Mouse (Mus musculus) intestine, embryonic 14.5 days (tissue): ENCODE data around the gene Mdga2. TPM values are rescaled to one million over a fixed set of nuclear protein-coding genes. Genes with fewer than 3 reads are reported as not detected.
A peak's percentile ranks its signal among the peaks of the same experiment; 100 is the strongest.

Experiments used
- ATAC-seq: fragments of 200-750 bp; cut with Nextera tagmentation; replicated peaks from 2 replicates; pipeline ENCODE4 v1.8.0; 2017; ENCODE audit warnings: low read depth, moderate number of reproducible peaks, moderate TSS enrichment, moderate library complexity; ENCODE audit not compliant: low FRiP score, low TSS enrichment
- DNase-seq: peaks from one replicate; pipeline ENCODE4 v3.0.0-alpha.2; 2018; ENCODE audit warnings: low spot score
- H3K27ac ChIP-seq: fragments of 300-500 bp; sonication (generic); 2 replicates; pipeline ENCODE4 v1.5.1; 2014; ENCODE audit warnings: low read depth, mild to moderate bottlenecking, control low read depth
- H3K27me3 ChIP-seq: fragments of 300-500 bp; sonication (generic); replicated peaks from 2 replicates; pipeline ENCODE4 v1.6.1; 2014; ENCODE audit warnings: low read length, control low read depth; ENCODE audit not compliant: control insufficient read depth, insufficient read depth
- H3K36me3 ChIP-seq: fragments of 300-500 bp; sonication (generic); 2 replicates; pipeline ENCODE4 v1.6.1; 2014; ENCODE audit warnings: low read length, control low read depth; ENCODE audit not compliant: control insufficient read depth, insufficient read depth
- H3K4me1 ChIP-seq: fragments of 300-500 bp; sonication (generic); replicated peaks from 2 replicates; pipeline ENCODE4 v1.6.1; 2014; ENCODE audit warnings: low read length, control low read depth, mixed read lengths; ENCODE audit not compliant: control insufficient read depth, insufficient read depth
- H3K4me2 ChIP-seq: fragments of 300-500 bp; sonication (generic); 2 replicates; pipeline ENCODE4 v1.6.1; 2014; ENCODE audit warnings: low read length
- H3K4me3 ChIP-seq: fragments of 300-500 bp; sonication (generic); 2 replicates; pipeline ENCODE4 v1.5.1; 2014; ENCODE audit warnings: low read depth, low read length, control low read depth, mixed read lengths
- H3K9ac ChIP-seq: fragments of 300-500 bp; sonication (generic); 2 replicates; pipeline ENCODE4 v1.6.1; 2014; ENCODE audit warnings: mild to moderate bottlenecking, low read length
- H3K9me3 ChIP-seq: fragments of 300-500 bp; sonication (generic); 2 replicates; pipeline ENCODE4 v1.6.1; 2016; ENCODE audit warnings: low read length, control low read depth; ENCODE audit not compliant: control insufficient read depth
- WGBS: fragments of 180-500 bp; shearing (Covaris S2); extraction: QIAGEN DNeasy Blood & Tissue Kit; methylation state at CpG from one replicate; pipeline ENCODE4 v1.1.7; 2014; 5-methylcytosine and 5-hydroxymethylcytosine counted together
- polyA plus RNA-seq: library from polyadenylated mRNA; unstranded; fragments of >200 nt; fragmentation: Nextera tagmentation; extraction: Ambion mirVana; gene quantifications from 2 replicates; pipeline ENCODE4 v1.2.1, GENCODE M21; 2014

Mdga2 gene
- polyA plus RNA-seq, 1 experiment from 2014 or later = 0.91 TPM

DNA sequence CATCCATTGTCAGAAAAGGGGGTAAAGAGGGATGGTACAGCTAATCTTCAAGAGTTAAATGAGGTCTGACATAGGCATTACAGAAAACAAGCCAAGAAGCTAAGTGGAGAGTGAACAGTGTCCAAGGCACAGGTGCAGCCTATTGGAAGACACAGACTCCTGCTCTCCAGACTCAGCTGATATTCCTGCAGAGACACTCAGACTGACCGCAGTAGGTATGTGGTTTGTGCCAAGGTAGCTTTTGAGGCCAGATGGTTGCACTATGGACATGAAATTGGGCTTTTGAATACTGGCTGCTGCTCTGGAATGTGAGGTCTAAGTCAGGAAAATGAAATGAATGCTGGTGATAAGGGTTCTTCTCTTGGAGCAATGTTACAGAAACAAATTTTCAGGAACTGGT is 44.2 kb downstream of the Mdga2 start:
- ATAC-seq = no peak
- WGBS = 96% methylated on average over 1 of the region's 1 CpGs
- H3K27me3 ChIP-seq = no peaks in the 10 kb centered on the region

GRCm38 (mm10) chr12:67156569-67157237 is 65.6 kb downstream of the Mdga2 start:
- no peak overlapping the region for H3K9ac ChIP-seq
- no peaks in the 10 kb centered on the region for H3K9me3 ChIP-seq
- no peak overlapping the region for H3K4me2 ChIP-seq
- DNase-seq (no peak), ATAC-seq (no peak)
- H3K27me3 ChIP-seq = no peaks in the 10 kb centered on the region
- H3K27ac ChIP-seq = no peak overlapping the region
- 74% methylated on average over 8 of the region's 8 CpGs for WGBS
- no peaks in the 10 kb centered on the region for H3K4me1 ChIP-seq
- H3K36me3 ChIP-seq = no peaks in the 10 kb centered on the region
- H3K4me3 ChIP-seq = no peak overlapping the region

More for the DNA sequence above, 44.2 kb downstream of the Mdga2 start:
- Histone ChIP-seq H3K4me2 (no peak overlapping the region), H3K9me3 (no peaks in the 10 kb centered on the region), H3K9ac (no peak overlapping the region), H3K4me3 (no peak overlapping the region), H3K27ac (no peak overlapping the region), H3K36me3 (no peaks in the 10 kb centered on the region), H3K4me1 (no peaks in the 10 kb centered on the region)
- no peak for DNase-seq

DNA sequence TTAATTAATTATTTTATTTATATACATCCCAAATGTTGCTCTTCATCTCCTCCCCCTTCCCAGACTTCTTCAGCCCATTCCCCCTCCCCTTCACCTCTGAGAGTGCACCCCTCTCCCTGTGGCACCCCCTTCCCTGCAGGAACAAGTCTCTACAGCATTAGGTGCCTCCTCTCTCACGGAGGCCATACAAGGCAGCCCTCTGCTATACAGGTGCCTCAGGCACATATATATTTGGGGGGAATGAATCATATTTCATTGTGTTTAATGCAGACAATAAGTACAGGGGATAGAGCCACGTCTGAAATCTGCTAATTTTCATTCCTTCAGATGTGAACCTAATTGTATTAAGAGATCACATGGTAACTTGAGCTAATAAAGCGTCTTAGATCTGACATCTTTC is 69.3 kb downstream of the Mdga2 start:
- H3K9ac ChIP-seq = no peak overlapping the region
- H3K27me3 ChIP-seq = no peaks in the 10 kb centered on the region
- no peaks in the 10 kb centered on the region for H3K4me1 ChIP-seq
- no peak overlapping the region for H3K4me3 ChIP-seq
- ATAC-seq (no peak), DNase-seq (no peak)
- H3K36me3 ChIP-seq = no peaks in the 10 kb centered on the region
- H3K27ac ChIP-seq = no peak overlapping the region
- H3K4me2 ChIP-seq = no peak overlapping the region
- no peaks in the 10 kb centered on the region for H3K9me3 ChIP-seq
- WGBS = 55% methylated on average over 3 of the region's 3 CpGs

GRCm38 (mm10) chr12:67141605-67142004 is 80.7 kb downstream of the Mdga2 start:
- Histone ChIP-seq H3K4me1 (no peaks in the 10 kb centered on the region), H3K9me3 (no peaks in the 10 kb centered on the region), H3K4me2 (no peak overlapping the region), H3K4me3 (no peak overlapping the region), H3K9ac (no peak overlapping the region), H3K36me3 (no peaks in the 10 kb centered on the region), H3K27ac (no peak overlapping the region), H3K27me3 (no peaks in the 10 kb centered on the region)
- DNase-seq (no peak), ATAC-seq (no peak)
- WGBS = 90% methylated on average over 3 of the region's 3 CpGs

GRCm38 (mm10) chr12:67140131-67140530 is 82.2 kb downstream of the Mdga2 start:
- no peak for DNase-seq
- Histone ChIP-seq H3K4me3 (no peak overlapping the region), H3K27ac (no peak overlapping the region), H3K4me2 (no peak overlapping the region), H3K9me3 (no peaks in the 10 kb centered on the region), H3K36me3 (no peaks in the 10 kb centered on the region), H3K27me3 (no peaks in the 10 kb centered on the region), H3K9ac (no peak overlapping the region), H3K4me1 (no peaks in the 10 kb centered on the region)
- WGBS = 87% methylated on average over 3 of the region's 3 CpGs
- no peak for ATAC-seq

- ATAC-seq (no peak), DNase-seq (no peak)
- Histone ChIP-seq H3K4me3 (no peak overlapping the region), H3K9ac (no peak overlapping the region), H3K4me1 (no peaks in the 10 kb centered on the region), H3K27me3 (no peaks in the 10 kb centered on the region), H3K27ac (no peak overlapping the region), H3K9me3 (no peaks in the 10 kb centered on the region), H3K36me3 (no peaks in the 10 kb centered on the region), H3K4me2 (no peak overlapping the region)
- WGBS = 75% methylated on average over 2 of the region's 2 CpGs
Measured at GRCm38 (mm10) chr12:67127457-67127856, 94.9 kb downstream of the Mdga2 start.

- Histone ChIP-seq H3K9me3 (no peaks in the 10 kb centered on the region), H3K36me3 (no peaks in the 10 kb centered on the region), H3K27me3 (no peaks in the 10 kb centered on the region), H3K4me2 (0 out of 2 replicates have a peak overlapping the region, but pooled peaks have one; percentile 15), H3K4me1 (no peaks in the 10 kb centered on the region), H3K27ac (no peak overlapping the region), H3K9ac (no peak overlapping the region), H3K4me3 (no peak overlapping the region)
- ATAC-seq = peak; percentile 60
- 43% methylated on average over 3 of the region's 3 CpGs for whole genome bisulfite sequencing
- DNase-seq = no peak
Measured at GRCm38 (mm10) chr12:67123874-67124273, 98.5 kb downstream of the Mdga2 start.

- DNase-seq = no peak
- 80% methylated on average over 6 of the region's 6 CpGs for WGBS
- no peak overlapping the region for H3K27ac ChIP-seq
- H3K36me3 ChIP-seq = no peaks in the 10 kb centered on the region
- H3K9me3 ChIP-seq = no peaks in the 10 kb centered on the region
- no peak for ATAC-seq
- no peak overlapping the region for H3K4me2 ChIP-seq
- no peaks in the 10 kb centered on the region for H3K4me1 ChIP-seq
- H3K9ac ChIP-seq = no peak overlapping the region
- H3K4me3 ChIP-seq = no peak overlapping the region
- H3K27me3 ChIP-seq = no peaks in the 10 kb centered on the region
Measured at GRCm38 (mm10) chr12:67118652-67119515, 103.5 kb downstream of the Mdga2 start.
